Mouse (Mus musculus) neural tube, embryonic 14.5 days (tissue): ENCODE data around the gene Iqcn. TPM values are rescaled to one million over a fixed set of nuclear protein-coding genes. Genes with fewer than 3 reads are reported as not detected.

Source experiments
- ATAC-seq: fragments of 200-750 bp; cut with Nextera tagmentation; 2 replicates; pipeline ENCODE4 v1.8.0; 2017; ENCODE audit warnings: low read depth, mild to moderate bottlenecking, moderate TSS enrichment, moderate library complexity
- H3K27ac ChIP-seq: fragments of 300-500 bp; sonication (generic); 2 replicates; pipeline ENCODE4 v1.5.1; 2014; ENCODE audit warnings: low read depth, mild to moderate bottlenecking, control low read depth, low read length, moderate library complexity, mixed read lengths
- H3K27me3 ChIP-seq: fragments of 300-500 bp; sonication (generic); 2 replicates; pipeline ENCODE4 v1.6.1; 2014; ENCODE audit warnings: low read length; ENCODE audit not compliant: control insufficient read depth, insufficient read depth
- H3K36me3 ChIP-seq: fragments of 300-500 bp; sonication (generic); 2 replicates; pipeline ENCODE4 v1.6.1; 2014; ENCODE audit warnings: low read length, mixed read lengths; ENCODE audit not compliant: control insufficient read depth, insufficient read depth
- H3K4me1 ChIP-seq: fragments of 300-500 bp; sonication (generic); 2 replicates; pipeline ENCODE4 v1.6.1; 2014; ENCODE audit warnings: low read length; ENCODE audit not compliant: control insufficient read depth, insufficient read depth
- H3K4me2 ChIP-seq: fragments of 300-500 bp; sonication (generic); 2 replicates; pipeline ENCODE4 v1.6.1; 2014; ENCODE audit warnings: mild to moderate bottlenecking, low read depth, low read length, control low read depth
- H3K4me3 ChIP-seq: fragments of 300-500 bp; sonication (generic); 2 replicates; pipeline ENCODE4 v1.5.1; 2014; ENCODE audit warnings: low read depth, low read length, control low read depth, mixed read lengths
- H3K9ac ChIP-seq: fragments of 300-500 bp; sonication (generic); replicated peaks from 2 replicates; pipeline ENCODE4 v1.6.1; 2014; ENCODE audit warnings: low read depth, mild to moderate bottlenecking, control low read depth, low read length, mixed read lengths
- H3K9me3 ChIP-seq: fragments of 300-500 bp; sonication (generic); 2 replicates; pipeline ENCODE4 v1.6.1; 2016; ENCODE audit warnings: low read length; ENCODE audit not compliant: control insufficient read depth
- WGBS: fragments of 180-500 bp; shearing (Covaris S2); extraction: QIAGEN DNeasy Blood & Tissue Kit; methylation state at CpG from one replicate; pipeline ENCODE4 v1.1.7; 2014; 5-methylcytosine and 5-hydroxymethylcytosine counted together
- polyA plus RNA-seq: library from polyadenylated mRNA; unstranded; fragments of >200 nt; fragmentation: Nextera tagmentation; extraction: Ambion mirVana; gene quantifications from 2 replicates; pipeline ENCODE4 v1.2.1, GENCODE M21; 2014

The Iqcn gene
- polyA plus RNA-seq, 1 experiment from 2014 or later: not detected

- no peak overlapping the region for H3K9ac ChIP-seq
- no peaks in the 10 kb centered on the region for H3K9me3 ChIP-seq
- WGBS: 41% methylated on average over 11 of the region's 11 CpGs
- H3K27ac ChIP-seq: no peak overlapping the region
- no peak overlapping the region for H3K4me3 ChIP-seq
- H3K27me3 ChIP-seq: no peaks in the 10 kb centered on the region; the same call in 1 of the 2 replicates
- peaks cover 9% of the 10 kb centered on the region; the same call in 1 of the 2 replicates for H3K36me3 ChIP-seq
- no peak for ATAC-seq
- no peak overlapping the region for H3K4me2 ChIP-seq
- H3K4me1 ChIP-seq: peaks cover 9% of the 10 kb centered on the region; the same call in 1 of the 2 replicates
Measured at GRCm38 (mm10) chr8:70752000-70752764, 48.9 kb downstream of the Iqcn start.

GRCm38 (mm10) chr8:70753151-70753550 is 49.9 kb downstream of the Iqcn start:
- no peak overlapping the region for H3K9ac ChIP-seq
- 0 out of 2 replicates have a peak overlapping the region, but pooled peaks have one; percentile 7 for H3K27ac ChIP-seq
- H3K36me3 ChIP-seq: peaks cover 17% of the 10 kb centered on the region; the same call in 1 of the 2 replicates
- no peak overlapping the region for H3K4me2 ChIP-seq
- 26% methylated on average over 21 of the region's 21 CpGs for WGBS
- no peaks in the 10 kb centered on the region; the same call in 1 of the 2 replicates for H3K27me3 ChIP-seq
- no peak overlapping the region for H3K4me3 ChIP-seq
- H3K9me3 ChIP-seq: no peaks in the 10 kb centered on the region
- H3K4me1 ChIP-seq: peaks cover 9% of the 10 kb centered on the region; the same call in 1 of the 2 replicates
- ATAC-seq: no peak

DNA sequence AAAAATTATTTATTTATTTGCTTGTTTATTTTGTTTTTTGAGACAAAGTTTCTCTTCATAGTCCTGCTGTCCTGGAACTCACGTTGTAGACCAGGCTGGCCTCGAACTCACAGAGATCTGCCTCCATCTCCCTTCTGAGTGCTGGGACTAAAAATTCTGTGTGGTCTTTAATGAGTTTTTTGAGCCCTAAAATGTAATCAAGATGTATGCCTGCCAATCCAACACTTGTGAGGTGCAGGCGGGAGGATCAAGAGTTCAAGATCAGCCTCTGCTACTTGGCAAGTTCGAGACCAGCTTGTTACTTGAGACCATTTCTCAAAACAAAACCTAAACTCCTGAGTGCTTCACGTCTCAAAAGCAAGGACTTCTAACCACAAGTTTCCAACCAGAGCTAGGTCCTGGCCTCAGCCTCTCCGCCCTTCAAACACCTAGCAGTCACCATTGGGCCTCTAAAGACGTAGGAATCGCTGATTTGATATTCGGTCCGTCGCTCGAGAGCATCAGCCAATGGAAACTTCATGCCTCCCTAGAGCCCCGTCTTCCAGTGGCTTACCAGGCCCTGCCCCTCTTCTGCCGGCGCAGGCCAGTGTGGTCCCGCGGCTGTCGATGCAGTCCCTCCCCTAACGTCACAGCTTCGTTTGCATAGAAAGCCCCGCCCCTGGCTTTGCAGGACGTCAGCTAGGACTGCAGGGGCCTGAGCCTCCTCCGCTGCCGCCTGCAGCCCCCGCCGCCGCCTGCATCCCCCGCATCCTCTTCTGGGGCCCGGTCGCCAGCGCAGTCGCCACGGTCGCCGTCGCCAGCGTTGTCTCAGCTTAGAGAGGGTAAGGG is 51.0 kb downstream of the Iqcn start, which contains the start of gene Rab3a:
TSS of gene Rab3a (plus strand) at position 637 of the 828 bp plus-strand sequence.
- Histone ChIP-seq H3K4me1 (peaks cover 10% of the 10 kb centered on the region; the same call in 1 of the 2 replicates), H3K4me3 (peak within 1 kb of the TSS; percentile 72), H3K9me3 (no peaks in the 10 kb centered on the region), H3K27me3 (no peaks in the 10 kb centered on the region; the same call in 1 of the 2 replicates), H3K4me2 (peak within 1 kb of the TSS; percentile 91), H3K27ac (peak within 1 kb of the TSS; percentile 95), H3K36me3 (peaks cover 19% of the 10 kb centered on the region; the same call in 1 of the 2 replicates), H3K9ac (peak within 1 kb of the TSS; percentile 91)
- ATAC-seq: peak; percentile 97
- WGBS: 8% methylated on average over 37 of the region's 37 CpGs

- Histone ChIP-seq H3K4me2 (peak overlapping the region; percentile 91), H3K9ac (peak overlapping the region; percentile 91), H3K4me1 (peaks cover 17% of the 10 kb centered on the region), H3K27ac (peak overlapping the region; percentile 95), H3K9me3 (no peaks in the 10 kb centered on the region), H3K4me3 (peak overlapping the region; percentile 72), H3K27me3 (no peaks in the 10 kb centered on the region; the same call in 1 of the 2 replicates), H3K36me3 (peaks cover 19% of the 10 kb centered on the region; the same call in 1 of the 2 replicates)
- 14% methylated on average over 50 of the region's 50 CpGs for WGBS
- peak; percentile 60 for ATAC-seq
Measured at GRCm38 (mm10) chr8:70754871-70755660, 51.8 kb downstream of the Iqcn start.

- Histone ChIP-seq H3K4me1 (peaks cover 22% of the 10 kb centered on the region), H3K9ac (peak overlapping the region; percentile 91), H3K4me3 (peak overlapping the region; percentile 72), H3K9me3 (no peaks in the 10 kb centered on the region), H3K27ac (no peak overlapping the region; the same call in 1 of the 2 replicates), H3K36me3 (peaks cover 19% of the 10 kb centered on the region; the same call in 1 of the 2 replicates), H3K4me2 (peak overlapping the region; percentile 91), H3K27me3 (no peaks in the 10 kb centered on the region; the same call in 1 of the 2 replicates)
- 79% methylated on average over 24 of the region's 24 CpGs for WGBS
- no peak for ATAC-seq
Measured at GRCm38 (mm10) chr8:70755661-70756475, 52.6 kb downstream of the Iqcn start.

DNA sequence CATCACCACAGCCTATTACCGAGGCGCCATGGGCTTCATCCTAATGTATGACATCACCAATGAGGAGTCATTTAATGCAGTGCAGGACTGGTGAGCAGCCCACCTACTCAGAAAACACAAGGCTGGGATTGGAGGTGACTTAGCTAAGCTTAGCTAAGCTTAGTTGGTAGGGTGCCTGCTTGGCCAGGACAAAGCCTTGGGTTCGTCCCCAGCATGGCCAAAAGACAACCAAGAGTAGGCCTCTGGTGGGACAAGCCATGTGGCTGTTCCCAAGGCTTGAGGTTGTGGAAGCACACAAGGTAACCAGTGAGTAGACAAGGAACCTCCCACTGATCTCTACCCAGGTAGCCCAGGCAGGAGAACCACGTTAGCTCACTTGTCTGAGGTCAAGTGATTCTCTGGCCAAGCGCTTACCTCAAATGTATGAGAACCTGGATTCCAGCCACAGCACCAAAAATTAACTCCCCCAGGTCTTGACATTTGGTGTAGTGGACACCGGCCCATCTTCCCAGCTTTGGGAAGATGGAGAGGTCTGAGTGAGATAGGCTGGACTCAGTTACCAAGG is 53.3 kb downstream of the Iqcn start:
- H3K4me2 ChIP-seq: no peak overlapping the region

GRCm38 (mm10) chr8:70757523-70758307 is 54.5 kb downstream of the Iqcn start:
- 61% methylated on average over 22 of the region's 22 CpGs for WGBS
- H3K4me1 ChIP-seq: peaks cover 26% of the 10 kb centered on the region
- H3K27me3 ChIP-seq: no peaks in the 10 kb centered on the region; the same call in 1 of the 2 replicates
- no peak for ATAC-seq
- H3K36me3 ChIP-seq: peaks cover 19% of the 10 kb centered on the region; the same call in 1 of the 2 replicates
- H3K9me3 ChIP-seq: no peaks in the 10 kb centered on the region
- no peak overlapping the region for H3K4me3 ChIP-seq
- no peak overlapping the region for H3K4me2 ChIP-seq
- H3K9ac ChIP-seq: no peak overlapping the region
- H3K27ac ChIP-seq: 0 out of 2 replicates have a peak overlapping the region, but pooled peaks have one; percentile 22

More for the DNA sequence above, 53.3 kb downstream of the Iqcn start:
- Histone ChIP-seq H3K36me3 (peaks cover 19% of the 10 kb centered on the region; the same call in 1 of the 2 replicates), H3K27ac (no peak overlapping the region), H3K4me3 (no peak overlapping the region), H3K27me3 (no peaks in the 10 kb centered on the region; the same call in 1 of the 2 replicates), H3K9me3 (no peaks in the 10 kb centered on the region), H3K9ac (no peak overlapping the region), H3K4me1 (peaks cover 26% of the 10 kb centered on the region)
- no peak for ATAC-seq
- WGBS: 98% methylated on average over 6 of the region's 6 CpGs
